Mouse (Mus musculus): ENCODE measurements around the gene Dnajc16. TPM values are rescaled to one million over a fixed set of nuclear protein-coding genes. Genes with fewer than 3 reads are reported as not detected.

Gene Dnajc16
- polyA plus RNA-seq, 1 experiment: 27.3 TPM

DNA sequence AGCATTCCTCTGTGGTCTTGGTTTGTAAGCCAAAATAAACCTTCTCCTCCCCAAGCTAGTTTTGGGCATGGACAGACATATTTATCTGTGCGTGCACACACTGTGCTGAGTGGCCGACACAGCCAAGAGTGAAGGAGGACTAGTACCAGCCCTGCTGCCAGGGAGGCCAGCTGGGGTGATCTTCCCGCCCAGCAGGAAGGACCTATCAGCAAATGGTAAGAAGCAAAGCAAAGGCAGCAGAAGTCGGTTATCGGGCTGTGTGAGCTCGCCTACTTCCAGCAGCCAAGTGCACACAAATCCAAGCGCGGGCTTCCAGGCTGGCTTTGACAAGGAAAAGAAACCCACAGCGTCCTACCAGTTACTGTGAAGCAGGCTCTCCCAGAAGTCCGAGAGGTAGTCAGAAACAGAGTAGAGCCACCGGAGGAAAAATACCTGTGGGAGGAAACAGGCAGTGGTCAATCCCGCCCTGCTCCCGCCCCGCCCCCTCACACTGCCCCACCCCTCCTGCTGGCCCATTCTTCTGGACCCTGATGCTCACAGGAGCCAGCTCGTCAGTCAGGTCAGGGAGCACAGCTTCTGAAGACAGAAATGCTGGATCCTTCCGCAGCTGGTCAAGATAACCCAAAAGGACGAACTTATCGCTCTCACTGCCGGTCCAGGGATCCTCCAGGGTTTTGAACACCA is 23.2 kb downstream of the Dnajc16 start:
- 11% methylated on average over 19 of the region's 19 CpGs for WGBS
- H3K27me3 ChIP-seq (ENCODE audit: control insufficient read depth, insufficient read depth, low read length): no peaks in the 10 kb centered on the region
- DNase-seq: peak; percentile 76 to 83
- TF ChIP-seq POLR2A (IDR thresholded peaks at IDR 0.05; ENCODE audit: borderline replicate concordance, insufficient read depth, low read length) (no peak), CTCF (IDR thresholded peaks at IDR 0.05; ENCODE audit: borderline replicate concordance, insufficient read depth, low read depth, low read length) (no peak)
- H3K27ac ChIP-seq (ENCODE audit: insufficient read depth, low read length): peak overlapping the region; percentile 2; the same call in 1 of the 2 replicates
- H3K4me3 ChIP-seq (replicated peaks; ENCODE audit: insufficient read depth, low read depth, low read length): no peak overlapping the region
- peaks cover 13% of the 10 kb centered on the region for H3K4me1 ChIP-seq (ENCODE audit: control insufficient read depth, insufficient read depth, low read length)

DNA sequence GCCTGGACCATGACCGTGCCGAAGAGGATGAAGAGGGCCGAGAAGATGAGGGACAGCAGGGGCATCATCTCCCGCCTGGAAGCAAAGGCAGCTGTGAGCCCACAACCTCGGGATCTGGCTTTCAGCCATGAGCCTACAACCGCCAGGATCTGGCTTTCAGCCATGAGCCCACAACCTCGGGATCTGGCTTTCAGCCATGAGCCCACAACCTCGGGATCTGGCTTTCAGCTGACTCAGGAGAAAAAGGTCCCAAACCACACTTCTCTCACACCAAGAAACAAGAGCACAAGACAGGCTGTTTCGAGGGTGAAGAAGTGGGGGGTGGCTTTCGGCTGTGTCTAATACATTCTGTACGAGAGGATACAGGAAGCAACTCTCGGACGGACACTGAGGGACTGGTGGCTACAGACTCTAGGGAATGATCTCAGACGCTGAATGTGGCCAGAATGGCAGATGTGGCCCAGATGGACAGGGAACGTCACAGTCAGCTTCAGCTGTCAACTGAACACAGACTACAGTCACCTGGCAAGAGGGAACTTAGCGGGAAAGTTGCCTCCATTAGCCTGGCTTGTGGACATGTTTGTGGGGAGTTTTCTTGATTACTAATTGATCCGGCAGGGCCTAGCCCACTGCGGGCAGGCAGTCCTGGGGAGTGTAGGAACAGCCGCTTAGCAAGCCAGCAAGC is 23.9 kb downstream of the Dnajc16 start:
- Histone ChIP-seq H3K4me1 (ENCODE audit: control insufficient read depth, insufficient read depth, low read length) (peaks cover 13% of the 10 kb centered on the region), H3K4me3 (replicated peaks; ENCODE audit: insufficient read depth, low read depth, low read length) (no peak overlapping the region), H3K27ac (ENCODE audit: insufficient read depth, low read length) (peak overlapping the region; percentile 2; the same call in 1 of the 2 replicates), H3K27me3 (ENCODE audit: control insufficient read depth, insufficient read depth, low read length) (no peaks in the 10 kb centered on the region)
- WGBS: 10% methylated on average over 19 of the region's 19 CpGs
- TF ChIP-seq CTCF (IDR thresholded peaks at IDR 0.05; ENCODE audit: borderline replicate concordance, insufficient read depth, low read depth, low read length) (no peak), POLR2A (IDR thresholded peaks at IDR 0.05; ENCODE audit: borderline replicate concordance, insufficient read depth, low read length) (no peak)
- DNase-seq: peak; percentile 33 to 38

DNA sequence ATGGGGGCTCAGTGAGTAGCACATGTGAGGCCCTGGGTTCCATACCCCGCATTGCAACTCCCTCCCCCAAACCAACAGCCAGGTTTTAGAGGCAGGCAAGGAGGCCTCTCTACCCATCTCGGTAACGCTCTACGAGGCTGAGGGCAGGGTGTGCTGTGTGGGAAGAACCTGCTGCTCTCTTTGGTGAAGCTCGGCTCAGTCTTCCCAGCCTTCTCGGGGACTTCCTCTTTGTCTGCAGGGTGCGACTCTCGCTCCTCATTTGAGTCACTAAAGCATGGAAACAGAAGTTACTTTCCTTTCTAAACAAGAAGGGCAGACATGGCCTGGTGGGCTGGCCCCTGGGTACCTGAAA is 24.4 kb downstream of the Dnajc16 start:
- 64% methylated on average over 8 of the region's 8 CpGs for WGBS

DNA sequence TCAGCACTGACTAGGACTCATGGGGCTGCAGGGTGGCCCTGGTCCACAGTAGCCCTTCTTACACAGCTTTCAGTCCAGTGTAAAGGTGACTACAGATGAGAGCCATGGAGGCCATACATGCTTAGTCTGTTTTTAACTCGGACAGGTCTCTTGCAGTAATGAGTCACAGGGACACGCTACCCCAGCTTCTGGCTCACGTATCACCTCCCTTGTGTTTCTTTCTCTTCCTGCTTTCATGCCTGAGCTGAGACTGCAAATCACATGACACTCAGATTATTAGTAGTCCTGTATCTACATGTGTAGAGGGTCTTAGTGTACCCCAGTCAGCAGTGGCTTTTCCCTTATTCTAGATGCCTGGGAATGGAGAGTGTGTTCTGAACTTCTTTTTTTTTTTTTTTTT is 25.7 kb downstream of the Dnajc16 start:
- WGBS: 94% methylated on average over 3 of the region's 3 CpGs
- H3K4me1 ChIP-seq (ENCODE audit: control insufficient read depth, insufficient read depth, low read length): peaks cover 13% of the 10 kb centered on the region
- no peaks in the 10 kb centered on the region for H3K27me3 ChIP-seq (ENCODE audit: control insufficient read depth, insufficient read depth, low read length)
- DNase-seq: no peak
- no peak overlapping the region for H3K27ac ChIP-seq (ENCODE audit: insufficient read depth, low read length)
- H3K4me3 ChIP-seq (replicated peaks; ENCODE audit: insufficient read depth, low read depth, low read length): no peak overlapping the region
- no peak for TF ChIP-seq CTCF (IDR thresholded peaks at IDR 0.05; ENCODE audit: borderline replicate concordance, insufficient read depth, low read depth, low read length)
- TF ChIP-seq POLR2A (IDR thresholded peaks at IDR 0.05; ENCODE audit: borderline replicate concordance, insufficient read depth, low read length): no peak

More for the DNA sequence above, 24.4 kb downstream of the Dnajc16 start:
- no peak overlapping the region for H3K27ac ChIP-seq (ENCODE audit: insufficient read depth, low read length)
- H3K27me3 ChIP-seq (ENCODE audit: control insufficient read depth, insufficient read depth, low read length): no peaks in the 10 kb centered on the region
- no peak overlapping the region for H3K4me3 ChIP-seq (replicated peaks; ENCODE audit: insufficient read depth, low read depth, low read length)
- H3K4me1 ChIP-seq (ENCODE audit: control insufficient read depth, insufficient read depth, low read length): peaks cover 13% of the 10 kb centered on the region
- TF ChIP-seq POLR2A (IDR thresholded peaks at IDR 0.05; ENCODE audit: borderline replicate concordance, insufficient read depth, low read length) (no peak), CTCF (IDR thresholded peaks at IDR 0.05; ENCODE audit: borderline replicate concordance, insufficient read depth, low read depth, low read length) (no peak)
- no peak for DNase-seq

DNA sequence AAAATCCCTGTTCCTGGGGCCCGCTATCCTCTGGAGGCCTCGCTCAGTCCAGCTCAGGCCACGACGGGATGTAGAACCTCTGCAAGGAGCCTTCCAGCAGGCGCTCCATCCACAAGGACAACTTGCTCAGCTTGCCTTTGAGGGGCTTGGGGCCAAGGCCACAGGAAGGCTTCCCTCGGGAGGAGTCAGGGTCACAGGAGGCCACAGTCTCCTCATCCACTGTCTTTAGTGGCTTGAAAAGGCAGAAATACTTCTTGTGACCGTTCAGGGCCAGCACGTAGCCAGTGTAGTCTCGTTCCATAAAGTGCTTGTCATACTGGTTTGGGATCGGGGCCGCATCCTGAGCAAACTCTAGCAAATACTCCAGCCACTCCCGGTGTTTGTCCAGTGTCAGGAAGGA is 27.3 kb downstream of the Dnajc16 start:
- Histone ChIP-seq H3K27me3 (ENCODE audit: control insufficient read depth, insufficient read depth, low read length) (no peaks in the 10 kb centered on the region), H3K27ac (ENCODE audit: insufficient read depth, low read length) (no peak overlapping the region), H3K4me3 (replicated peaks; ENCODE audit: insufficient read depth, low read depth, low read length) (no peak overlapping the region), H3K4me1 (ENCODE audit: control insufficient read depth, insufficient read depth, low read length) (peaks cover 13% of the 10 kb centered on the region)
- no peak for DNase-seq
- 92% methylated on average over 12 of the region's 12 CpGs for WGBS
- no peak for TF ChIP-seq CTCF (IDR thresholded peaks at IDR 0.05; ENCODE audit: borderline replicate concordance, insufficient read depth, low read depth, low read length)
- TF ChIP-seq POLR2A (IDR thresholded peaks at IDR 0.05; ENCODE audit: borderline replicate concordance, insufficient read depth, low read length): no peak

DNA sequence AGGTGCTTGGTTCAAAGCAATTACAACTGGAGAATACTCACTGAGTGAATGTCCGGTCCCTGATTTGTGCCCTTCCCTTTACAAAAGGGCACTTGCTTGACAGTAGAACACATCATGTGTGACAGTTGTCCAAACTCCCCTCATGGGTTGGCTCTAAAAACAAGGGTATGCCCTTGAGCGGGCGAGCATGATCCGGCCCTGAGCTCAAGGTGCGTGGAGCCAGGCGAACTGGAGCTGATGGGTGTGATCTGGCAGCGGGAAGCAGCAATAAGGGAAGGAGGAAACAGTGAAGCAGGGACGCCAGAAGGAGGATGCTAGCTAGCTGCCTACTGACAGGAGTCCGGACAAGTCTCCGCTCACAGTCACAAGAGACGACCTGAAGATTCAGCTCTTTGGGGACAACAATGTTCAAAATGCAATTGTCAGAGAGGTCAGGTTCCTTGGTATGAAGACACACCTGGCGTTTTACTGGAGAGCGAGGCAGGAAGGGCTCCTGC is 28.6 kb downstream of the Dnajc16 start:
- TF ChIP-seq POLR2A (IDR thresholded peaks at IDR 0.05; ENCODE audit: borderline replicate concordance, insufficient read depth, low read length) (no peak), CTCF (IDR thresholded peaks at IDR 0.05; ENCODE audit: borderline replicate concordance, insufficient read depth, low read depth, low read length) (no peak)
- DNase-seq: no peak
- Histone ChIP-seq H3K4me3 (replicated peaks; ENCODE audit: insufficient read depth, low read depth, low read length) (no peak overlapping the region), H3K27ac (ENCODE audit: insufficient read depth, low read length) (no peak overlapping the region), H3K4me1 (ENCODE audit: control insufficient read depth, insufficient read depth, low read length) (peaks cover 10% of the 10 kb centered on the region), H3K27me3 (ENCODE audit: control insufficient read depth, insufficient read depth, low read length) (no peaks in the 10 kb centered on the region)
- WGBS: 87% methylated on average over 13 of the region's 13 CpGs

DNA sequence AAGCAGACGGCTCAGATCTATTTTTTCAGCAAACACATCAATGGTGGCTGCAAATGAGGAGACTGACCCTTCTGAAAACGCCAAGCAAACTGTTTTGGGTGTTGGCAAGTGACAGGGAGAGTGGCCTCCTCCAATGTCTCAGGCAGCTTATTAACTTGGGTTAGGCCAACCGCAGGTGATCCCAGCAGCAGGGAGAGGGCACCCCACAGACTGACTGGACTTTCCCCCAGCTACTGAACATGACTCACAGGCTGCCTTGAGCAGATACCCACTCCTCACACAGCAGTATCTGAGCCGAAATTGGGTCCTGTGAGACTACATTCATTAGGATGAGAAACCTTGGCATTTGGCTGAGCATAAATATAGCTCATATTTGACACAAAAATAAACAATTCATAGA is 29.8 kb downstream of the Dnajc16 start:
- WGBS: 78% methylated on average over 4 of the region's 4 CpGs

More for the DNA sequence above, 29.8 kb downstream of the Dnajc16 start:
- H3K4me1 ChIP-seq (ENCODE audit: control insufficient read depth, insufficient read depth, low read length): no peaks in the 10 kb centered on the region
- no peaks in the 10 kb centered on the region for H3K27me3 ChIP-seq (ENCODE audit: control insufficient read depth, insufficient read depth, low read length)
- H3K27ac ChIP-seq (ENCODE audit: insufficient read depth, low read length): no peak overlapping the region
- DNase-seq: no peak
- no peak for TF ChIP-seq POLR2A (IDR thresholded peaks at IDR 0.05; ENCODE audit: borderline replicate concordance, insufficient read depth, low read length)
- TF ChIP-seq CTCF (IDR thresholded peaks at IDR 0.05; ENCODE audit: borderline replicate concordance, insufficient read depth, low read depth, low read length): no peak
- no peak overlapping the region for H3K4me3 ChIP-seq (replicated peaks; ENCODE audit: insufficient read depth, low read depth, low read length)
